Mouse (Mus musculus): ENCODE data around the gene H2-Q1.
"Not testable (repeated sequence)": the region's sequence is repeated elsewhere in the genome, so short reads cannot be mapped to it uniquely, and the experiment has no call there.

GRCm38 (mm10) chr17:35353275-35353674 is 33.1 kb downstream of the H2-Q1 start:
- TF ChIP-seq CTCF (IDR thresholded peaks at IDR 0.05; ENCODE audit: low read depth); EP300 (optimal IDR thresholded peaks at IDR 0.05): not testable (repeated sequence)

Data from stomach, postnatal 0 days (tissue).